Mouse (Mus musculus): Measurements from ENCODE around the gene Ltbp1. TPM values are rescaled to one million over a fixed set of nuclear protein-coding genes. Genes with fewer than 3 reads are reported as not detected.
A peak's percentile ranks its signal among the peaks of the same experiment; 100 is the strongest.

Gene Ltbp1
- total and polyA plus RNA-seq, 3 experiments, result 2.3 to 6.4 (median 2.5) TPM

GRCm38 (mm10) chr17:75371650-75372049 lies 366.3 kb downstream of the Ltbp1 start:
- no peak overlapping the region for H3K9ac ChIP-seq (ENCODE audit: insufficient read depth, low read depth)
- TF ChIP-seq POLR2A (IDR thresholded peaks at IDR 0.05; ENCODE audit: low read depth, low read length), result no peak
- no peak for TF ChIP-seq ETS1 (conservative IDR thresholded peaks at IDR 0.05; ENCODE audit: low read depth, low read length)
- no peak for TF ChIP-seq ZNF384 (IDR thresholded peaks at IDR 0.05; ENCODE audit: low read depth, low read length)
- TF ChIP-seq SIN3A (IDR thresholded peaks at IDR 0.05; ENCODE audit: low read length), result no peak
- TF ChIP-seq RCOR1 (conservative IDR thresholded peaks at IDR 0.05; ENCODE audit: low read depth, low read length), result no peak
- no peak for TF ChIP-seq POLR2AphosphoS2 (IDR thresholded peaks at IDR 0.05; ENCODE audit: low read depth, low read length)
- TF ChIP-seq HCFC1 (IDR thresholded peaks at IDR 0.05; ENCODE audit: low read depth, low read length), result no peak
- TF ChIP-seq MXI1 (IDR thresholded peaks at IDR 0.05; ENCODE audit: low read depth, low read length), result no peak
- no peak for TF ChIP-seq ELF1 (IDR thresholded peaks at IDR 0.05; ENCODE audit: low read depth, low read length)
- no peak for TF ChIP-seq NRF1 (IDR thresholded peaks at IDR 0.05; ENCODE audit: low read depth, low read length)
- TF ChIP-seq ZKSCAN1 (IDR thresholded peaks at IDR 0.05; ENCODE audit: borderline replicate concordance, low read depth, low read length), result no peak
- TF ChIP-seq CTCF (conservative IDR thresholded peaks at IDR 0.05 in 1 of 2, IDR thresholded peaks at IDR 0.05 in 1 of 2; ENCODE audit: low read depth in 2 of 2, low read length in 2 of 2), result no peak
- TF ChIP-seq BHLHE40 (IDR thresholded peaks at IDR 0.05; ENCODE audit: low read depth, low read length), result no peak
- no peak for TF ChIP-seq MAX (IDR thresholded peaks at IDR 0.05; ENCODE audit: low read length)
- TF ChIP-seq UBTF (IDR thresholded peaks at IDR 0.05; ENCODE audit: low read depth, low read length), result no peak
- no peak for TF ChIP-seq JUN (IDR thresholded peaks at IDR 0.05; ENCODE audit: insufficient read depth, low read depth, low read length)
- TF ChIP-seq CHD1 (IDR thresholded peaks at IDR 0.05; ENCODE audit: low read depth, low read length), result no peak
- no peak for TF ChIP-seq USF1 (IDR thresholded peaks at IDR 0.05; ENCODE audit: low read depth, low read length)
- H3K27me3 ChIP-seq (replicated peaks), result no peaks in the 10 kb centered on the region
- dilution Hi-C loops (cut with MboI; ENCODE audit: extremely low pct_ligation_motif_present, extremely low pct_unique_long_range_greater_than_20kb, low sequenced_read_pairs) (no loop called here), in situ Hi-C loops (cut with MboI; ENCODE audit: low pct_ligation_motif_present, low pct_unique_long_range_greater_than_20kb, low sequenced_read_pairs) (loop anchor here (5.0 to 25.0 kb wide), 3 partner anchors 171 to 334 kb away; no protein-coding TSS in a partner anchor)
- H3K4me1 ChIP-seq (ENCODE audit: control insufficient read depth in 1 of 2, insufficient read depth in 2 of 2), result peaks cover 0 to 17% of the 10 kb centered on the region in 2 experiments; a peak in 2 of 4 replicates
- no peak overlapping the region for H3K4me3 ChIP-seq (replicated peaks in 1 of 3; ENCODE audit: low read depth in 2 of 3, low read length in 2 of 3, poor library complexity in 1 of 3)
- no peaks in the 10 kb centered on the region for H3K79me2 ChIP-seq (replicated peaks; ENCODE audit: control insufficient read depth, extremely low read depth, insufficient read depth, poor library complexity, severe bottlenecking)
- H3K9me3 ChIP-seq (replicated peaks; ENCODE audit: low read length), result no peaks in the 10 kb centered on the region
- H3K36me3 ChIP-seq (replicated peaks in 1 of 2; ENCODE audit: control insufficient read depth in 1 of 2, insufficient read depth in 1 of 2, low read length in 1 of 2), result no peaks in the 10 kb centered on the region
- H3K27ac ChIP-seq (ENCODE audit: insufficient read depth, low read depth), result no peak overlapping the region
- no peak overlapping the region for H3K4me2 ChIP-seq (ENCODE audit: insufficient read depth, low read depth, poor library complexity, severe bottlenecking)
- DNase-seq (ENCODE audit: extremely low read depth), result no peak

DNA sequence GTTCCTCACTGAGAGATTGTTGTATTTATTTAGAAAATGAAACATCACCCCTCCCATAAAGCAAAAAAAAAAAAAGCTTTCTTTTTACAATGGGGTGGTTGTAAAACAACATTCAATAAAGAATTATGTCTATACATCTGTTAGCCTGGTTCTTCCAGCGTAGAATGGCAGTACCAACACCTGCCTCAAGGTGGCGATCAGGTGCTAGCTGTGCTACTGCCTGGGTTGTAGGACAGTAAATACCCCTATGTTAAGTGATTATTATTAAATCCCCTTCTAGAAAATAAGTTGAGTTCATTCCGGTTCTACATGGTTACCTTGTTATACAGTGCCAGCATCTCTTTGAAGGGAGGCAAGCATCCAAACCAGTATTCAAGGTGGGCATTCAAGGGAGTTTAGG lies 367.0 kb downstream of the Ltbp1 start:
- H3K27ac ChIP-seq (ENCODE audit: insufficient read depth, low read depth), result no peak overlapping the region
- in situ Hi-C loops (cut with MboI; ENCODE audit: low pct_ligation_motif_present, low pct_unique_long_range_greater_than_20kb, low sequenced_read_pairs) (loop anchor here (5.0 to 25.0 kb wide), 3 partner anchors 170 to 335 kb away; no protein-coding TSS in a partner anchor), dilution Hi-C loops (cut with MboI; ENCODE audit: extremely low pct_ligation_motif_present, extremely low pct_unique_long_range_greater_than_20kb, low sequenced_read_pairs) (no loop called here)
- H3K79me2 ChIP-seq (replicated peaks; ENCODE audit: control insufficient read depth, extremely low read depth, insufficient read depth, poor library complexity, severe bottlenecking), result no peaks in the 10 kb centered on the region
- TF ChIP-seq ZC3H11A (IDR thresholded peaks at IDR 0.05; ENCODE audit: low read depth, low read length) (peak; percentile 84), SMC3 (IDR thresholded peaks at IDR 0.05; ENCODE audit: low read depth, low read length) (peak; percentile 90), CHD2 (IDR thresholded peaks at IDR 0.05; ENCODE audit: low read length) (no peak), RAD21 (IDR thresholded peaks at IDR 0.05; ENCODE audit: low read depth, low read length) (peak; percentile 97), PAX5 (IDR thresholded peaks at IDR 0.05; ENCODE audit: low read length) (no peak), CTCF (conservative IDR thresholded peaks at IDR 0.05 in 1 of 2, IDR thresholded peaks at IDR 0.05 in 1 of 2; ENCODE audit: low read depth in 2 of 2, low read length in 2 of 2) (peak; percentile 84 to 89), MAZ (IDR thresholded peaks at IDR 0.05; ENCODE audit: low read depth, low read length) (no peak), CHD1 (IDR thresholded peaks at IDR 0.05; ENCODE audit: low read depth, low read length) (no peak)
- no peaks in the 10 kb centered on the region for H3K27me3 ChIP-seq (replicated peaks)
- H3K9ac ChIP-seq (ENCODE audit: insufficient read depth, low read depth), result no peak overlapping the region
- H3K4me3 ChIP-seq (replicated peaks in 1 of 3; ENCODE audit: low read depth in 2 of 3, low read length in 2 of 3, poor library complexity in 1 of 3), result no peak overlapping the region
- peaks cover 0 to 14% of the 10 kb centered on the region in 2 experiments; a peak in 2 of 4 replicates for H3K4me1 ChIP-seq (ENCODE audit: control insufficient read depth in 1 of 2, insufficient read depth in 2 of 2)
- peak; percentile 71 for DNase-seq (ENCODE audit: extremely low read depth)
- H3K4me2 ChIP-seq (ENCODE audit: insufficient read depth, low read depth, poor library complexity, severe bottlenecking), result no peak overlapping the region
- no peaks in the 10 kb centered on the region for H3K36me3 ChIP-seq (replicated peaks in 1 of 2; ENCODE audit: control insufficient read depth in 1 of 2, insufficient read depth in 1 of 2, low read length in 1 of 2)
- H3K9me3 ChIP-seq (replicated peaks; ENCODE audit: low read length), result no peaks in the 10 kb centered on the region

Measured in CH12.LX (cell line).